Mouse (Mus musculus) liver, embryonic 16.5 days (tissue): ENCODE results near the gene Cetn3. TPM values are rescaled to one million over a fixed set of nuclear protein-coding genes. Genes with fewer than 3 reads are reported as not detected.

Experiments
- ATAC-seq: fragments of 200-750 bp; cut with Nextera tagmentation; 2 replicates; pipeline ENCODE4 v1.8.0; 2017; ENCODE audit warnings: low read depth, mild to moderate bottlenecking, moderate number of reproducible peaks, moderate library complexity
- H3K27ac ChIP-seq: fragments of 300-500 bp; sonication (generic); 2 replicates; pipeline ENCODE4 v1.5.1; 2014; ENCODE audit warnings: mild to moderate bottlenecking, low read length
- H3K27me3 ChIP-seq: fragments of 300-500 bp; sonication (generic); 2 replicates; pipeline ENCODE4 v1.6.1; 2014; ENCODE audit warnings: low read depth, low read length, mixed read lengths; ENCODE audit not compliant: control insufficient read depth, insufficient read depth
- H3K36me3 ChIP-seq: fragments of 300-500 bp; sonication (generic); 2 replicates; pipeline ENCODE4 v1.6.1; 2014; ENCODE audit warnings: mild to moderate bottlenecking; ENCODE audit not compliant: control insufficient read depth, insufficient read depth
- H3K4me1 ChIP-seq: fragments of 300-500 bp; sonication (generic); 2 replicates; pipeline ENCODE4 v1.6.1; 2014; ENCODE audit warnings: low read depth, low read length, mixed read lengths; ENCODE audit not compliant: control insufficient read depth
- H3K4me2 ChIP-seq: fragments of 300-500 bp; sonication (generic); 2 replicates; pipeline ENCODE4 v1.6.1; 2014; ENCODE audit warnings: low read depth, low read length, mixed read lengths
- H3K4me3 ChIP-seq: fragments of 300-500 bp; sonication (generic); 2 replicates; pipeline ENCODE4 v1.5.1; 2014; ENCODE audit warnings: low read depth, mild to moderate bottlenecking, low read length
- H3K9ac ChIP-seq: fragments of 300-500 bp; sonication (generic); 2 replicates; pipeline ENCODE4 v1.6.1; 2014; ENCODE audit warnings: low read depth, low read length
- H3K9me3 ChIP-seq: fragments of 300-500 bp; sonication (generic); replicated peaks from 2 replicates; pipeline ENCODE4 v1.6.1; 2016; ENCODE audit warnings: low read length; ENCODE audit not compliant: control insufficient read depth
- WGBS: fragments of 180-500 bp; shearing (Covaris S2); extraction: QIAGEN DNeasy Blood & Tissue Kit; methylation state at CpG from one replicate; pipeline ENCODE4 v1.1.7; 2014; ENCODE audit not compliant: insufficient replicate concordance; 5-methylcytosine and 5-hydroxymethylcytosine counted together
- polyA plus RNA-seq: library from polyadenylated mRNA; unstranded; fragments of >200 nt; fragmentation: Nextera tagmentation; extraction: Ambion mirVana; gene quantifications from 2 replicates; pipeline ENCODE4 v1.2.1, GENCODE M21; 2015

Cetn3 gene
- polyA plus RNA-seq, 1 experiment from 2014 or later: 74.2 TPM

DNA sequence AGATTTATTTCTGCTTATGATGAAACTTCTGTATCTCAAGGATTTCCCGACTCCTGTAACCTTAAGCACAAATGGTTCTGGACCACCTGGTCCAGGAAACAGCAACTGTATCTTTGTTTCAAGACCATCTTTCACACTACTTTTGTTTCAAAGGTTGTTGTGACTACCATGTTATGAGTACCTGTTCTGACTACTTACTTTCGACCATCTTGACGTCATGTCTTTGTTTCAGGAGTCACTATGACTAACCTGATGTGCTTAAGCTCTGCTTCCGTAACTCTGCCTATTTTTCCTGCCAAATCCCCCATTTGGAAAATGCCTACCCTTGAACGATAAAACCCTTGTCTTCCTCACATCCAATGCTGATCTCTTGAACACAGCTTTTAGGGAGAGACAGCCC, 55.1 kb downstream of the Cetn3 start:
- no peaks in the 10 kb centered on the region for H3K4me1 ChIP-seq
- no peaks in the 10 kb centered on the region for H3K27me3 ChIP-seq
- H3K4me3 ChIP-seq: no peak overlapping the region
- H3K9ac ChIP-seq: no peak overlapping the region
- H3K4me2 ChIP-seq: no peak overlapping the region
- H3K9me3 ChIP-seq: no peaks in the 10 kb centered on the region
- no peak for ATAC-seq
- WGBS: 72% methylated on average over 5 of the region's 5 CpGs
- no peaks in the 10 kb centered on the region for H3K36me3 ChIP-seq
- H3K27ac ChIP-seq: no peak overlapping the region

DNA sequence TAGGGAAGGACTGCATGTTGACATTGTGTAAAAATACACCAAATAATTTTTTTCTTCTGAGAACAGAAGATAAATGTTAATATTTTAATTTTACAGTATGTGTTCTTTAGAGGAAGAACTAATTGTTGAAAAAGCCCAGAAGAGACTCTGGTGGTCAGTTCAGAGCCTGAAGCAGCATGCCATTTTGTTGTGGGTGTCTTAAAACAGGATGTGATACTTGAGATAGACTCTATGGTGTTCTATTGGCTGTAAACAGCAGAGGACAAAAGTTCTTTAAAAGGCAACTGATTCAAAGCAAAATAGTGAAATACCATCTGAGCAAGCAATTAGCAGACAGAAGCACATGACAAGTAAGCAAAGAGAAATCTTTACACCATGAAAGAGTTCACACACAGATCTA, 56.1 kb downstream of the Cetn3 start:
- no peak overlapping the region for H3K9ac ChIP-seq
- no peak overlapping the region for H3K4me2 ChIP-seq
- ATAC-seq: no peak
- H3K4me1 ChIP-seq: no peaks in the 10 kb centered on the region
- no peaks in the 10 kb centered on the region for H3K36me3 ChIP-seq
- H3K27ac ChIP-seq: no peak overlapping the region
- H3K4me3 ChIP-seq: no peak overlapping the region
- no peaks in the 10 kb centered on the region for H3K27me3 ChIP-seq
- no peaks in the 10 kb centered on the region for H3K9me3 ChIP-seq

DNA sequence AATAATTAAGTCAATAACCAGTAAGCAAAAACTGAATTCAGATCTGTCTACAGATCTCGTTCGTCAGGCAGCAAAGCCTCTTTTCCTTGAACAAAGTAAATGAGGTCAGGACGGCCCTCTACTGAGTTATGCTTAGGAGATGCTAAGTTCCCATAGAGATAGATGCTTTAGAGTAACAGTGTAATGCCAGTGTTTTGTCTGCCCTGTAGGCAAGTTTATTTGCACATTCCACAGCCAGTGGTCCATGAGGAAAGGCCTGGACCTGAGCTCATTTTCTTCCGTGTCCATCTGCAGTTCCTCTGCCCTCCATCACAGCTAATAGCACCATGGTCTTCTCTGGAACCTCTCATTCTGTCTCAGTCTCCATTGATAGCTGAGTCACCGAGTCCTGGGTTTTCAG, 57.4 kb downstream of the Cetn3 start:
- H3K27me3 ChIP-seq: no peaks in the 10 kb centered on the region
- H3K9ac ChIP-seq: no peak overlapping the region
- no peak overlapping the region for H3K4me2 ChIP-seq
- H3K4me3 ChIP-seq: no peak overlapping the region
- no peaks in the 10 kb centered on the region for H3K9me3 ChIP-seq
- 69% methylated on average over 5 of the region's 5 CpGs for WGBS
- H3K27ac ChIP-seq: no peak overlapping the region
- H3K36me3 ChIP-seq: no peaks in the 10 kb centered on the region
- ATAC-seq: no peak
- H3K4me1 ChIP-seq: no peaks in the 10 kb centered on the region

DNA sequence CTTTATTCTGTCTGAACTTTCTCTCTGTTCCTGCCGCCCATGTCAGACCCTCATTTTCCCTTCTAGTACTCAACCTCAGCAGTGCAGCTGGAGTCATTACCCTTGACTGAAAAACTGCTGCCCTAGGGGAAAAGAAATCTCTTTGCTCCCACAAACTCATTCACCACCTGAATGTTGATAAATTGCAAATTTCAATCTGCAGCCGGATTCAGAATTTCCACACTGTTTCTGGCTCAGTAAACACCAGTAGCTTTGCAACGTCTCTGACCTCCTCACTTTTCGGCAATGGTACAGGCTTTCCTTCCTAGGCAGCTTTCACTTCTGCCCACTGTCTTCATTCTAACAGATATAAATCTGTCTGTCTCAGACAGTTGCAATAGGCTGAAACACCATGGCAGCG, 57.8 kb downstream of the Cetn3 start:
- no peaks in the 10 kb centered on the region for H3K9me3 ChIP-seq
- H3K36me3 ChIP-seq: no peaks in the 10 kb centered on the region
- 65% methylated on average over 5 of the region's 5 CpGs for WGBS
- H3K4me1 ChIP-seq: no peaks in the 10 kb centered on the region
- H3K4me2 ChIP-seq: no peak overlapping the region
- no peak overlapping the region for H3K4me3 ChIP-seq
- ATAC-seq: no peak
- H3K27me3 ChIP-seq: no peaks in the 10 kb centered on the region
- H3K27ac ChIP-seq: no peak overlapping the region
- H3K9ac ChIP-seq: no peak overlapping the region

DNA sequence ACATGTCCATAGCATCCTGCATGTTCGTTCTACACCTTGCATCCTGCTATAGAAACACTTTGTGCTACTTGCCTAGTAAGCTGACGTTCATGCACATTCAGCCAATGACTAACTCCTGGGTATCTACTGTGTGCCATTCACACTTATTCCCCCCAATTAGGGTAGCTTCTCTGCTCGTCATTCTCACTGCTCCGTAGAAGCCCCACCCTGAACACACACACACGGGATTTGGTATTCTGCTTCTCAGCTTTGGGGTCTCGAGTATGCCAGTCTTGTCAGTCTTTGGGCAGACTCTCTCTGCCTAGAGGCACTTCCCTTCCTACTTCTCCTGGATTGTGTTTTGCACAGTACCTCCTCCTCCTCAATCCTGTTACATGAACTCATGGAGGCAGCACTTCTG, 59.4 kb downstream of the Cetn3 start:
- H3K27ac ChIP-seq: no peak overlapping the region
- ATAC-seq: no peak
- 46% methylated on average over 6 of the region's 6 CpGs for WGBS
- H3K4me2 ChIP-seq: no peak overlapping the region
- no peak overlapping the region for H3K9ac ChIP-seq
- H3K4me1 ChIP-seq: no peaks in the 10 kb centered on the region
- H3K27me3 ChIP-seq: no peaks in the 10 kb centered on the region
- no peaks in the 10 kb centered on the region for H3K9me3 ChIP-seq
- H3K36me3 ChIP-seq: no peaks in the 10 kb centered on the region
- H3K4me3 ChIP-seq: no peak overlapping the region

Other genes with a start within 250 kb of the Cetn3 start
- gene Adgrv1, start 149.9 kb upstream of the Cetn3 start, polyA plus RNA-seq: 0.17 and 0.19 TPM in 2 replicates
- 18.7 and 19.0 TPM in 2 replicates for gene Lysmd3, start 125.4 kb upstream of the Cetn3 start, polyA plus RNA-seq
- gene Polr3g, start 72.1 kb upstream of the Cetn3 start, polyA plus RNA-seq: 6.5 and 8.4 TPM in 2 replicates
- gene Mblac2, start 71.7 kb upstream of the Cetn3 start, polyA plus RNA-seq: 3.1 and 3.4 TPM in 2 replicates